In the genomic region with DNA sequence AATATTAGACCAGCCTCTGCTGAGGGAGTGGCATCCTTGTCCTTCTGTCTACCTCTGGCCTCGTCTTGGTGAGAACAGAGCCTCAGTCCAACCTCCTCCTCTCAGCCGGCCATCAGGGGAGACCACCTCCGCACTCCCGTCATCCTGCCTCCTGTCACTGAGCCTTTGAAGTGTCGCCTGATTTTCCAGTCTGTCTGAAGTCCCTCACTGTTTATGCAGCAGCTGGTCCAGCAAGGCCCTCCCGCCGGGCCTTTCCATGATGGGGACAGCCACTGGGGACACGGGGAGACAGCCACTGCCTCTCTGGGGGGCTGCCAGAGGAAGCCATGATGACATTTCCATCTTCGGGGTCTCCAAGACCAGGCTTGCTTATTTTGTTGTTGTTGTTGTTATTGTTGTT, we compare ENCODE assay signal across 32 mouse cellular contexts. TPM values are rescaled to one million over a fixed set of nuclear protein-coding genes. Genes with fewer than 3 reads are reported as not detected.
DNase-seq lines count a peak whose midpoint lies in the region; ATAC-seq and TF ChIP-seq lines count a peak whose summit lies in the region.
"Had no signal": no experiment of that assay in that cellular context is flagged by ENCODE, and none has a peak within 500 bp of the region (broad histone marks: within the 10 kb centered on the region; RNA-seq: fewer than 3 reads in every experiment).

No protein-coding gene starts in this region.

- peak; percentile 64 for DNase-seq in brain, embryonic 14.5 days (ENCODE audit: low read depth)
- peak; percentile 50 for DNase-seq in hindbrain, postnatal 0 days (ENCODE audit: low spot score)
- peak; percentile 62 for DNase-seq in midbrain, embryonic 14.5 days
- DNase-seq in natural killer cell, adult 2 months (ENCODE audit: low spot score in 2 of 2), result no peak
- no peak for DNase-seq in limb, embryonic 10.5 days (ENCODE audit: low spot score)
- DNase-seq: adrenal gland, adult 2 months; adrenal gland, postnatal 36 days; B cell, adult 2 months; cerebellum, adult 2 months; cerebellum, postnatal 25 days; embryo, embryonic 11 days; forebrain, postnatal 0 days; heart, postnatal 10 days; kidney, adult 2 months; kidney, postnatal 36 days; liver, embryonic 13.5 days; lung, adult 18-20 months; right cerebral cortex, postnatal 14 days had no signal

- no peak for ATAC-seq in hindbrain, embryonic 13.5 days (ENCODE audit: low FRiP score)
- ATAC-seq in hindbrain, embryonic 12.5 days (ENCODE audit: low FRiP score), result no peak
- ATAC-seq in hindbrain, postnatal 0 days, result no peak
- no peak for ATAC-seq in midbrain, embryonic 14.5 days (ENCODE audit: low FRiP score, low TSS enrichment)
- ATAC-seq in intestine, embryonic 15.5 days, result no peak
- ATAC-seq: forebrain, postnatal 0 days; lung, postnatal 0 days had no signal

- H3K4me2 ChIP-seq in hindbrain, embryonic 13.5 days, result no peak overlapping the region
- H3K4me2 ChIP-seq in hindbrain, embryonic 12.5 days (replicated peaks), result no peak overlapping the region
- H3K4me2 ChIP-seq in hindbrain, postnatal 0 days (ENCODE audit: low read depth, low read length), result no peak overlapping the region
- H3K4me2 ChIP-seq in midbrain, embryonic 14.5 days (ENCODE audit: low read length), result 0 out of 2 replicates have a peak overlapping the region, but pooled peaks have one; percentile 20
- H3K4me2 ChIP-seq in intestine, embryonic 15.5 days (replicated peaks), result no peak overlapping the region
- H3K4me2 ChIP-seq: embryonic facial prominence, embryonic 12.5 days; heart, embryonic 13.5 days; limb, embryonic 15.5 days; liver, embryonic 13.5 days; stomach, embryonic 15.5 days had no signal

- H3K27me3 ChIP-seq in hindbrain, embryonic 13.5 days, result peaks cover 39% of the 10 kb centered on the region
- peaks cover 43% of the 10 kb centered on the region for H3K27me3 ChIP-seq in hindbrain, embryonic 12.5 days
- no peaks in the 10 kb centered on the region for H3K27me3 ChIP-seq in hindbrain, postnatal 0 days (ENCODE audit: insufficient read depth, low read length)
- H3K27me3 ChIP-seq in midbrain, embryonic 14.5 days (ENCODE audit: control insufficient read depth, insufficient read depth, low read length), result peaks cover 11% of the 10 kb centered on the region; the same call in 1 of the 2 replicates
- peaks cover 32% of the 10 kb centered on the region for H3K27me3 ChIP-seq in intestine, embryonic 15.5 days (replicated peaks)
- H3K27me3 ChIP-seq in limb, embryonic 10.5 days (ENCODE audit: low read depth, poor library complexity, severe bottlenecking), result peaks cover 68% of the 10 kb centered on the region

- 10% methylated on average over 9 of the region's 9 CpGs for WGBS in hindbrain, embryonic 13.5 days
- 6% methylated on average over 9 of the region's 9 CpGs for WGBS in hindbrain, embryonic 12.5 days
- WGBS in hindbrain, postnatal 0 days, result 11% methylated on average over 9 of the region's 9 CpGs
- 4% methylated on average over 9 of the region's 9 CpGs for WGBS in midbrain, embryonic 14.5 days
- 21% methylated on average over 9 of the region's 9 CpGs for WGBS in intestine, embryonic 15.5 days
- 13% methylated on average over 9 of the region's 9 CpGs for WGBS in limb, embryonic 10.5 days

- no peak for TF ChIP-seq POLR2A in brain, embryonic 14.5 days (IDR thresholded peaks at IDR 0.05; ENCODE audit: borderline replicate concordance, extremely low read depth, insufficient read depth, insufficient read length, poor library complexity, severe bottlenecking)

- no peaks in the 10 kb centered on the region for H3K9me3 ChIP-seq in hindbrain, embryonic 13.5 days
- no peaks in the 10 kb centered on the region for H3K9me3 ChIP-seq in hindbrain, embryonic 12.5 days (replicated peaks)
- H3K9me3 ChIP-seq in hindbrain, postnatal 0 days (ENCODE audit: low read length), result no peaks in the 10 kb centered on the region
- H3K9me3 ChIP-seq in midbrain, embryonic 14.5 days (ENCODE audit: control insufficient read depth, low read length), result no peaks in the 10 kb centered on the region
- no peaks in the 10 kb centered on the region for H3K9me3 ChIP-seq in intestine, embryonic 15.5 days
- H3K9me3 ChIP-seq in limb, embryonic 10.5 days (replicated peaks), result no peaks in the 10 kb centered on the region
- H3K9me3 ChIP-seq: embryonic facial prominence, embryonic 12.5 days; heart, embryonic 13.5 days; limb, embryonic 15.5 days; liver, embryonic 13.5 days; stomach, embryonic 15.5 days had no signal

- TF ChIP-seq CTCF in brain, embryonic 14.5 days (IDR thresholded peaks at IDR 0.05; ENCODE audit: borderline replicate concordance, extremely low read depth, insufficient read depth, insufficient read length), result no peak
- TF ChIP-seq CTCF in hindbrain, postnatal 0 days (IDR thresholded peaks at IDR 0.05; ENCODE audit: low read depth), result no peak

- H3K27ac ChIP-seq in hindbrain, embryonic 13.5 days, result peak overlapping the region; percentile 53; the same call in 1 of the 2 replicates
- no peak overlapping the region for H3K27ac ChIP-seq in hindbrain, embryonic 12.5 days
- H3K27ac ChIP-seq in hindbrain, postnatal 0 days, result no peak overlapping the region
- peak overlapping the region; percentile 70 for H3K27ac ChIP-seq in midbrain, embryonic 14.5 days (replicated peaks; ENCODE audit: low read depth, low read length)
- H3K27ac ChIP-seq in intestine, embryonic 15.5 days, result no peak overlapping the region
- H3K27ac ChIP-seq in limb, embryonic 10.5 days, result no peak overlapping the region
- H3K27ac ChIP-seq: embryonic facial prominence, embryonic 12.5 days; heart, embryonic 13.5 days; layer of hippocampus, adult 2 months; left cerebral cortex, adult 2 months; limb, embryonic 15.5 days; liver, embryonic 13.5 days; macrophage; stomach, embryonic 15.5 days had no signal

- no peak overlapping the region for H3K9ac ChIP-seq in hindbrain, embryonic 13.5 days
- no peak overlapping the region for H3K9ac ChIP-seq in hindbrain, embryonic 12.5 days
- H3K9ac ChIP-seq in hindbrain, postnatal 0 days (replicated peaks; ENCODE audit: low read length), result no peak overlapping the region
- no peak overlapping the region for H3K9ac ChIP-seq in midbrain, embryonic 14.5 days (replicated peaks; ENCODE audit: low read length)
- no peak overlapping the region for H3K9ac ChIP-seq in intestine, embryonic 15.5 days
- H3K9ac ChIP-seq: embryonic facial prominence, embryonic 12.5 days; forebrain, postnatal 0 days; heart, embryonic 13.5 days; limb, embryonic 15.5 days; liver, embryonic 13.5 days; stomach, embryonic 15.5 days had no signal

- H3K4me1 ChIP-seq in hindbrain, embryonic 13.5 days (replicated peaks), result peaks cover 41% of the 10 kb centered on the region
- peaks cover 41% of the 10 kb centered on the region for H3K4me1 ChIP-seq in hindbrain, embryonic 12.5 days
- peaks cover 20% of the 10 kb centered on the region for H3K4me1 ChIP-seq in hindbrain, postnatal 0 days (ENCODE audit: insufficient read depth, low read length)
- H3K4me1 ChIP-seq in midbrain, embryonic 14.5 days (ENCODE audit: control insufficient read depth, insufficient read depth, low read length), result peaks cover 35% of the 10 kb centered on the region
- no peaks in the 10 kb centered on the region for H3K4me1 ChIP-seq in intestine, embryonic 15.5 days (replicated peaks)
- H3K4me1 ChIP-seq in limb, embryonic 10.5 days, result peaks cover 12% of the 10 kb centered on the region
- H3K4me1 ChIP-seq: limb, embryonic 15.5 days; liver, embryonic 13.5 days; stomach, embryonic 15.5 days had no signal

- H3K36me3 ChIP-seq in hindbrain, embryonic 13.5 days, result no peaks in the 10 kb centered on the region
- no peaks in the 10 kb centered on the region for H3K36me3 ChIP-seq in hindbrain, embryonic 12.5 days
- H3K36me3 ChIP-seq in hindbrain, postnatal 0 days (ENCODE audit: insufficient read depth, low read length), result no peaks in the 10 kb centered on the region
- no peaks in the 10 kb centered on the region for H3K36me3 ChIP-seq in midbrain, embryonic 14.5 days (ENCODE audit: control insufficient read depth, insufficient read depth, low read length)
- no peaks in the 10 kb centered on the region for H3K36me3 ChIP-seq in intestine, embryonic 15.5 days
- H3K36me3 ChIP-seq in limb, embryonic 10.5 days, result no peaks in the 10 kb centered on the region
- H3K36me3 ChIP-seq: embryonic facial prominence, embryonic 12.5 days; heart, embryonic 13.5 days; limb, embryonic 15.5 days; liver, embryonic 13.5 days; stomach, embryonic 15.5 days had no signal

- no peak overlapping the region for H3K4me3 ChIP-seq in hindbrain, embryonic 13.5 days
- H3K4me3 ChIP-seq in hindbrain, embryonic 12.5 days, result no peak overlapping the region
- no peak overlapping the region for H3K4me3 ChIP-seq in hindbrain, postnatal 0 days (ENCODE audit: low read length)
- no peak overlapping the region for H3K4me3 ChIP-seq in midbrain, embryonic 14.5 days (replicated peaks; ENCODE audit: low read depth, low read length)
- no peak overlapping the region for H3K4me3 ChIP-seq in intestine, embryonic 15.5 days (replicated peaks)
- no peak overlapping the region for H3K4me3 ChIP-seq in limb, embryonic 10.5 days
- H3K4me3 ChIP-seq: embryonic facial prominence, embryonic 12.5 days; heart, embryonic 13.5 days; layer of hippocampus, adult 2 months; left cerebral cortex, adult 2 months; limb, embryonic 15.5 days; liver, embryonic 13.5 days; stomach, embryonic 15.5 days had no signal

RNA-seq across cellular contexts. Expression of gene C1qa, which starts 14.2 kb away (rescaled TPM):
- polyA plus RNA-seq in hindbrain, embryonic 13.5 days (2015; fragmentation: Nextera tagmentation; extraction: Ambion mirVana), result 23.6 and 24.6 TPM in 2 replicates
- polyA plus RNA-seq in hindbrain, embryonic 12.5 days (2016; fragmentation: Nextera tagmentation; extraction: Ambion mirVana), result 14.6 and 17.8 TPM in 2 replicates
- 14.2 and 14.9 TPM in 2 replicates for polyA plus RNA-seq in brain, embryonic 14.5 days (2012; rRNA removed)
- total RNA-seq in hindbrain, postnatal 0 days (2014; rRNA removed), result 49.6 and 55.4 TPM in 2 replicates
- polyA plus RNA-seq in hindbrain, postnatal 0 days (2015; fragmentation: Nextera tagmentation; extraction: Ambion mirVana), result 48.4 and 49.9 TPM in 2 replicates
- polyA plus RNA-seq in midbrain, embryonic 14.5 days (2014; fragmentation: Nextera tagmentation; extraction: Ambion mirVana), result 12.7 and 23.0 TPM in 2 replicates
- polyA plus RNA-seq in intestine, embryonic 15.5 days (2015; fragmentation: Nextera tagmentation; extraction: Ambion mirVana), result 50.0 and 58.6 TPM in 2 replicates
- polyA plus RNA-seq in limb, embryonic 10.5 days (2016; fragmentation: Nextera tagmentation; extraction: Ambion mirVana), result 2.4 and 3.8 TPM in 2 replicates
- total RNA-seq: hematopoietic stem cell, adult 5-6 weeks; megakaryocyte-erythroid progenitor cell, adult 5-6 weeks had no signal

RNA-seq across cellular contexts. Expression of gene C1qc, which starts 20.0 kb away (rescaled TPM):
- 19.5 and 24.3 TPM in 2 replicates for polyA plus RNA-seq in hindbrain, embryonic 13.5 days (2015; fragmentation: Nextera tagmentation; extraction: Ambion mirVana)
- polyA plus RNA-seq in hindbrain, embryonic 12.5 days (2016; fragmentation: Nextera tagmentation; extraction: Ambion mirVana), result 19.7 and 20.3 TPM in 2 replicates
- polyA plus RNA-seq in brain, embryonic 14.5 days (2012; rRNA removed), result 18.3 and 19.5 TPM in 2 replicates
- total RNA-seq in hindbrain, postnatal 0 days (2014; rRNA removed), result 71.8 and 90.1 TPM in 2 replicates
- polyA plus RNA-seq in hindbrain, postnatal 0 days (2015; fragmentation: Nextera tagmentation; extraction: Ambion mirVana), result 47.1 and 48.3 TPM in 2 replicates
- 11.0 and 19.3 TPM in 2 replicates for polyA plus RNA-seq in midbrain, embryonic 14.5 days (2014; fragmentation: Nextera tagmentation; extraction: Ambion mirVana)
- polyA plus RNA-seq in intestine, embryonic 15.5 days (2015; fragmentation: Nextera tagmentation; extraction: Ambion mirVana), result 33.3 and 36.3 TPM in 2 replicates
- 2.8 and 5.9 TPM in 2 replicates for polyA plus RNA-seq in limb, embryonic 10.5 days (2016; fragmentation: Nextera tagmentation; extraction: Ambion mirVana)
- total RNA-seq: megakaryocyte-erythroid progenitor cell, adult 5-6 weeks had no signal

RNA-seq across cellular contexts. Expression of gene C1qb, which starts 26.9 kb away (rescaled TPM):
- 37.9 and 48.5 TPM in 2 replicates for polyA plus RNA-seq in hindbrain, embryonic 13.5 days (2015; fragmentation: Nextera tagmentation; extraction: Ambion mirVana)
- 31.6 and 34.9 TPM in 2 replicates for polyA plus RNA-seq in hindbrain, embryonic 12.5 days (2016; fragmentation: Nextera tagmentation; extraction: Ambion mirVana)
- 27.5 and 30.5 TPM in 2 replicates for polyA plus RNA-seq in brain, embryonic 14.5 days (2012; rRNA removed)
- 65.5 and 72.0 TPM in 2 replicates for total RNA-seq in hindbrain, postnatal 0 days (2014; rRNA removed)
- 75.8 and 79.7 TPM in 2 replicates for polyA plus RNA-seq in hindbrain, postnatal 0 days (2015; fragmentation: Nextera tagmentation; extraction: Ambion mirVana)
- 19.1 and 40.0 TPM in 2 replicates for polyA plus RNA-seq in midbrain, embryonic 14.5 days (2014; fragmentation: Nextera tagmentation; extraction: Ambion mirVana)
- polyA plus RNA-seq in intestine, embryonic 15.5 days (2015; fragmentation: Nextera tagmentation; extraction: Ambion mirVana), result 67.2 and 68.8 TPM in 2 replicates
- 10.6 TPM in 2 replicates for polyA plus RNA-seq in limb, embryonic 10.5 days (2016; fragmentation: Nextera tagmentation; extraction: Ambion mirVana)
- total RNA-seq: megakaryocyte-erythroid progenitor cell, adult 5-6 weeks had no signal

RNA-seq across cellular contexts. Expression of gene Epha8, which starts 43.8 kb away (rescaled TPM):
- 5.6 and 6.1 TPM in 2 replicates for polyA plus RNA-seq in hindbrain, embryonic 13.5 days (2015; fragmentation: Nextera tagmentation; extraction: Ambion mirVana)
- polyA plus RNA-seq in hindbrain, embryonic 12.5 days (2016; fragmentation: Nextera tagmentation; extraction: Ambion mirVana), result 2.2 and 2.8 TPM in 2 replicates
- polyA plus RNA-seq in brain, embryonic 14.5 days (2012; rRNA removed), result 28.5 and 33.9 TPM in 2 replicates
- 52.9 and 59.3 TPM in 2 replicates for total RNA-seq in hindbrain, postnatal 0 days (2014; rRNA removed)
- 13.3 and 14.2 TPM in 2 replicates for polyA plus RNA-seq in hindbrain, postnatal 0 days (2015; fragmentation: Nextera tagmentation; extraction: Ambion mirVana)
- polyA plus RNA-seq in midbrain, embryonic 14.5 days (2014; fragmentation: Nextera tagmentation; extraction: Ambion mirVana), result 18.5 and 20.5 TPM in 2 replicates
- 0.80 and 0.84 TPM in 2 replicates for polyA plus RNA-seq in intestine, embryonic 15.5 days (2015; fragmentation: Nextera tagmentation; extraction: Ambion mirVana)
- polyA plus RNA-seq in limb, embryonic 10.5 days (2016; fragmentation: Nextera tagmentation; extraction: Ambion mirVana), result 0.29 and 0.55 TPM in 2 replicates
- total RNA-seq: gastrocnemius, adult 8-10 months; heart, postnatal 10 days; hematopoietic stem cell, adult 5-6 weeks; megakaryocyte-erythroid progenitor cell, adult 5-6 weeks had no signal
- polyA plus RNA-seq: macrophage had no signal

Comparison
In these comparisons a context has a peak if more than half of its experiments do, and no peak if none do; other contexts are left out.
1. H3K27ac ChIP-seq: peak in hindbrain, embryonic 13.5 days (single experiment) and midbrain, embryonic 14.5 days (single experiment); none in hindbrain, embryonic 12.5 days (single experiment), hindbrain, postnatal 0 days (single experiment), intestine, embryonic 15.5 days (single experiment) and limb, embryonic 10.5 days (single experiment).
2. DNase-seq: peak in brain, embryonic 14.5 days (single experiment), hindbrain, postnatal 0 days (single experiment) and midbrain, embryonic 14.5 days (single experiment); none in natural killer cell, adult 2 months (0 of 2) and limb, embryonic 10.5 days (single experiment).